Mouse (Mus musculus) ovary, postnatal 10 days (tissue): Measurements from ENCODE around the gene Adam15.

Experiments
- DNase-seq: peaks from one replicate; pipeline ENCODE4 v3.0.0; 2022; ENCODE audit warnings: low spot score

The Adam15 gene

DNA sequence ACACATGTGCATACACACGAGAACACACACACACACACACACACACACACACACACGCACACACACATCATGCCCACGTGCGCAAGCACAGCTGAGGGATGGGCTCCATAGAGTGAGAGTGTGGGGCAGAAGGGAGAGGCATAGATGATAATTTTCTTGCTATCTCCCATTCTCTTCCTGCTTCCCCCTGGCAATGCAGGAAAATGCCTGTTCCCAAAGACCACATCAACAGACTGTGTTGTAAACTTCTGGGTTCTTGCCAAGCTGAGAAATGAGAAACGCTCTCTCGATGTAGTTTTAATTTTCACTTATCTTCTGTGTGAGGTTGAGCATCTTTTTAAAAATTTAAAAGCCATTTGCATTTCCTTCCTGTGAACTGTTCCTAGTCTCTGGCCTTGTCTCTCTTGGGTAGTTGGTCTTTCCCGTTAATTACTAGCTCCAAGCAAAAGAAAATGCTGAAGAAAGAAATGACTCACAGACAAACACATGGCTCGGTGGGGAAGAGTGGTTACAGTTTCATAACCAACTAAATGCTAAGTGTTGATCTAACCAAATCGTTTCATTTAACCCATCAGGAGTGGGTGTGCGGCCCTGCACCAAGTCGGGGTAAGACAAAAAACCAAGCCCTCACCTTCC, 52.9 kb downstream of the Adam15 start:
- DNase-seq = no peak

GRCm38 (mm10) chr3:89295685-89296230, 54.0 kb downstream of the Adam15 start:
- DNase-seq = no peak

- no peak for DNase-seq
Measured at GRCm38 (mm10) chr3:89294195-89294594, 55.6 kb downstream of the Adam15 start.

GRCm38 (mm10) chr3:89293247-89293918, 56.4 kb downstream of the Adam15 start:
- DNase-seq = no peak

DNA sequence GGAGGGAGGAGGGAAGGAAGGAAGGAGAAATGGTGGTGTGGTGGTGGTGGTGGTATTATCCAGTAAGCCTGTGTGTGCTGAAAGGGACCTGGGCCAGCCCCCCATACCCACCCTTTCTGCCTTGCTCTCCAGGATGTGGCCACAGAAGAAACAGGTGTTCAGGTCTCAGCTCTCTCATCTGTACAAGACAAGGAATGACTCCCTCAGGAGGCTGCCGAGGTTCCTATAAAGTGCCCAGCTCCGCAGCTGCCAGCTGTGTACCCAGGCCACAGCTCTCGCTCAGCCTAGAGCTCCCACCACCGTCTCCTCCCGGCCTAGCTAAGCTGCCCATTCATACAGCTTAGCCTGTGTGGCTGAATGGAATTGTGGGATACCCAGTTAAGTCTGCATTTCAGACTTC, 57.5 kb downstream of the Adam15 start:
- no peak for DNase-seq

DNA sequence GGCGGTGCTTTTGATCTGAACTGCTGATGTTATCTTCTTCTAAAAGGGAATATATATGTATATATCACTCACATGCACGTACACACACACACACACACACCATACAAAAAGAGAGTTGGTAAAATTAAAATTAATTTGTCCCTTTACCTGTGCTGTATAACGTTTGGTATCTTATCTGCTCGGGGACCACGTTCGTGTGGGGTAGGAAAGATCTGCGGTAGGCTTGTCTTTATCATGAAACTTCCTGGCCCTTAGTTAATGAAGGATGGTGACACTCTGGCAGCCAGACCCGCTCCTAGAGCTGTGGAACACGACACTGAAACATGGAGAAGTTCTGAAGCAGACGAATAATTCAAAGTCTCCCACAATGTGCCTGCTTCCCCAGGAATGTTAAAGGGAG, 57.9 kb downstream of the Adam15 start:
- DNase-seq = no peak
